Mouse (Mus musculus): ENCODE data around the gene Ghrh.

The Ghrh gene

GRCm38 (mm10) chr2:157349121-157349778 is 1.9 kb upstream of the Ghrh start:
- in situ Hi-C loops (cut with MboI; ENCODE audit: unreplicated experiment in 2 of 2) = no loop called here

- in situ Hi-C loops (cut with MboI; ENCODE audit: unreplicated experiment in 2 of 2) = loop anchor here (5.0 kb wide), 2 partner anchors 119 to 229 kb away; partner anchors contain the start of gene Blcap (in 2 of the 2)
These were observed 4.0 kb downstream of the Ghrh start for GRCm38 (mm10) chr2:157343337-157343736.

GRCm38 (mm10) chr2:157342328-157342926 is 4.9 kb downstream of the Ghrh start:
- in situ Hi-C loops (cut with MboI; ENCODE audit: unreplicated experiment in 2 of 2) = loop anchor here (5.0 kb wide), 2 partner anchors 120 to 230 kb away; partner anchors contain the start of gene Blcap (in 2 of the 2)

GRCm38 (mm10) chr2:157341554-157342270 is 5.6 kb downstream of the Ghrh start:
- in situ Hi-C loops (cut with MboI; ENCODE audit: unreplicated experiment in 2 of 2) = loop anchor here (5.0 kb wide), 2 partner anchors 121 to 231 kb away; partner anchors contain the start of gene Blcap (in 2 of the 2)

GRCm38 (mm10) chr2:157340221-157340741 is 7.0 kb downstream of the Ghrh start:
- in situ Hi-C loops (cut with MboI; ENCODE audit: unreplicated experiment in 2 of 2) = loop anchor here (5.0 kb wide), 2 partner anchors 122 to 232 kb away; partner anchors contain the start of gene Blcap (in 2 of the 2)

- in situ Hi-C loops (cut with MboI; ENCODE audit: unreplicated experiment in 2 of 2) = loop anchor here (5.0 kb wide), 2 partner anchors 47 to 52 kb away; no protein-coding TSS in a partner anchor
These were observed 7.8 kb downstream of the Ghrh start for GRCm38 (mm10) chr2:157339532-157339931.

- in situ Hi-C loops (cut with MboI; ENCODE audit: unreplicated experiment in 2 of 2) = loop anchor here (5.0 kb wide), 2 partner anchors 46 to 51 kb away; no protein-coding TSS in a partner anchor
These were observed 8.6 kb downstream of the Ghrh start for GRCm38 (mm10) chr2:157338663-157339062.

GRCm38 (mm10) chr2:157332059-157332458 is 15.2 kb downstream of the Ghrh start:
- in situ Hi-C loops (cut with MboI; ENCODE audit: unreplicated experiment in 2 of 2) = no loop called here

- in situ Hi-C loops (cut with MboI; ENCODE audit: unreplicated experiment in 2 of 2) = no loop called here
These were observed 18.7 kb downstream of the Ghrh start for GRCm38 (mm10) chr2:157328570-157328969.

- in situ Hi-C loops (cut with MboI; ENCODE audit: unreplicated experiment in 2 of 2) = no loop called here
These were observed 19.2 kb downstream of the Ghrh start for GRCm38 (mm10) chr2:157328106-157328505.

- in situ Hi-C loops (cut with MboI; ENCODE audit: unreplicated experiment in 2 of 2) = no loop called here
These were observed 22.1 kb downstream of the Ghrh start for GRCm38 (mm10) chr2:157325238-157325637.

GRCm38 (mm10) chr2:157322029-157322766 is 25.1 kb downstream of the Ghrh start:
- in situ Hi-C loops (cut with MboI; ENCODE audit: unreplicated experiment in 2 of 2) = no loop called here

GRCm38 (mm10) chr2:157320886-157321285 is 26.4 kb downstream of the Ghrh start:
- in situ Hi-C loops (cut with MboI; ENCODE audit: unreplicated experiment in 2 of 2) = no loop called here

- in situ Hi-C loops (cut with MboI; ENCODE audit: unreplicated experiment in 2 of 2) = no loop called here
These were observed 27.2 kb downstream of the Ghrh start for GRCm38 (mm10) chr2:157320135-157320534.

GRCm38 (mm10) chr2:157317220-157317619 is 30.1 kb downstream of the Ghrh start:
- in situ Hi-C loops (cut with MboI; ENCODE audit: unreplicated experiment in 2 of 2) = no loop called here

GRCm38 (mm10) chr2:157316358-157316933 is 30.9 kb downstream of the Ghrh start:
- in situ Hi-C loops (cut with MboI; ENCODE audit: unreplicated experiment in 2 of 2) = no loop called here

- in situ Hi-C loops (cut with MboI; ENCODE audit: unreplicated experiment in 2 of 2) = no loop called here
These were observed 31.8 kb downstream of the Ghrh start for GRCm38 (mm10) chr2:157315486-157315885.

- in situ Hi-C loops (cut with MboI; ENCODE audit: unreplicated experiment in 2 of 2) = no loop called here
These were observed 33.0 kb downstream of the Ghrh start for GRCm38 (mm10) chr2:157314310-157314709.

GRCm38 (mm10) chr2:157313718-157314117 is 33.6 kb downstream of the Ghrh start:
- in situ Hi-C loops (cut with MboI; ENCODE audit: unreplicated experiment in 2 of 2) = no loop called here
